Mouse (Mus musculus) liver, embryonic 15.5 days (tissue): ENCODE data around the gene Reep1. TPM values are rescaled to one million over a fixed set of nuclear protein-coding genes. Genes with fewer than 3 reads are reported as not detected.
A peak's percentile ranks its signal among the peaks of the same experiment; 100 is the strongest.
"Not testable (repeated sequence)": the region's sequence is repeated elsewhere in the genome, so short reads cannot be mapped to it uniquely, and the experiment has no call there.

Source experiments
- ATAC-seq: fragments of 200-750 bp; cut with Nextera tagmentation; 2 replicates; pipeline ENCODE4 v1.8.0; 2017; ENCODE audit warnings: moderate number of reproducible peaks, mild to moderate bottlenecking, moderate library complexity; ENCODE audit not compliant: insufficient read depth
- H3K27ac ChIP-seq: fragments of 300-500 bp; sonication (generic); replicated peaks from 2 replicates; pipeline ENCODE4 v1.5.1; 2015; ENCODE audit warnings: mild to moderate bottlenecking, inconsistent platforms
- H3K27me3 ChIP-seq: fragments of 300-500 bp; sonication (generic); 2 replicates; pipeline ENCODE4 v1.6.1; 2015; ENCODE audit warnings: mild to moderate bottlenecking, inconsistent platforms
- H3K36me3 ChIP-seq: fragments of 300-500 bp; sonication (generic); replicated peaks from 2 replicates; pipeline ENCODE4 v1.6.1; 2015; ENCODE audit warnings: moderate library complexity, mild to moderate bottlenecking, inconsistent platforms
- H3K4me1 ChIP-seq: fragments of 300-500 bp; sonication (generic); replicated peaks from 2 replicates; pipeline ENCODE4 v1.6.1; 2015; ENCODE audit warnings: inconsistent platforms
- H3K4me2 ChIP-seq: fragments of 300-500 bp; sonication (generic); 2 replicates; pipeline ENCODE4 v1.6.1; 2015; ENCODE audit warnings: moderate library complexity, mild to moderate bottlenecking, inconsistent platforms
- H3K4me3 ChIP-seq: fragments of 300-500 bp; sonication (generic); replicated peaks from 2 replicates; pipeline ENCODE4 v1.5.1; 2015; ENCODE audit warnings: mild to moderate bottlenecking, inconsistent platforms
- H3K9ac ChIP-seq: fragments of 300-500 bp; sonication (generic); 2 replicates; pipeline ENCODE4 v1.6.1; 2015; ENCODE audit warnings: moderate library complexity, mild to moderate bottlenecking, inconsistent platforms
- H3K9me3 ChIP-seq: fragments of 300-500 bp; sonication (generic); replicated peaks from 2 replicates; pipeline ENCODE4 v1.6.1; 2016; ENCODE audit warnings: inconsistent platforms
- WGBS: fragments of 180-500 bp; shearing (Covaris S2); methylation state at CpG from one replicate; pipeline ENCODE4 v1.1.7; 2015; ENCODE audit warnings: mixed read lengths; ENCODE audit not compliant: insufficient replicate concordance; 5-methylcytosine and 5-hydroxymethylcytosine counted together
- polyA plus RNA-seq: library from polyadenylated mRNA; unstranded; fragments of >200 nt; fragmentation: Nextera tagmentation; extraction: Ambion mirVana; gene quantifications from 2 replicates; pipeline ENCODE4 v1.2.1, GENCODE M21; 2015

Reep1 gene
- polyA plus RNA-seq, 1 experiment from 2014 or later, result 3.3 TPM

DNA sequence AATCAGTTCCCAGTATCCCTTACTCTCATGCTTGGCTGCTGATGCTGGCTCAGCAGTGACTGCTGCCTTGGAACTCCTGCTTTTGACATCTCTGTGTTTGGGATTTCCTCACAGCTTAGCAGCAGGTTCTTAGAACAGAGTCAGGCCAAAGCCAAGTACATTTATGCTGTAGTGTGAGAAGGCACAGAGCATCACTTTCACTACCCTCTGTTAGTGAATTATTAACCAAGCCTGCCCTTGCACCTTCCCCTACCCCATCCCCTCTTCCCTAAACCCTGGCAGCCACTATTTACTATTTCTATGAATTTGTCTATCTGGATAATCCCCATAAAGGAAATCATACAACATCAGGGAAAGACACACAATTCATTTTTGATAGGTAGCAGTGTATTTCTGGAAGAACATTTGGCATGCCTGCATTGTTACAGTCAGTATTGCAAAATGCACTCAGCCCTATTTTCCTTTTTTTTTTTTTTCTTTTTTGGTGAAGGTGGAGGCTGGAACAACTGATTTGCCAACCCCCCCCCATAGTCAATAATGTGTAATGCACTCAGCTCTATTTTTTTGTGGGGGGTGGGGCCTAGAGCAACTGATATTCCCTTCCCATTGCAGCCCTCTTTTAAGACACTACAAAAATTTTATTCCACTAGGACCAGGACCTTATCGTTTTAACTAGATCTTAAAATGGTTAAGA lies 133.4 kb downstream of the Reep1 start:
- Histone ChIP-seq H3K27ac (peak overlapping the region; percentile 34; the same call in 1 of the 2 replicates), H3K4me3 (no peak overlapping the region), H3K36me3 (peaks cover 14% of the 10 kb centered on the region), H3K9ac (no peak overlapping the region), H3K4me1 (peaks cover 27% of the 10 kb centered on the region), H3K4me2 (peak overlapping the region; percentile 18; the same call in 1 of the 2 replicates), H3K27me3 (no peaks in the 10 kb centered on the region), H3K9me3 (no peaks in the 10 kb centered on the region)
- ATAC-seq, result peak; percentile 69
- 85% methylated on average over 1 of the region's 1 CpGs for WGBS

DNA sequence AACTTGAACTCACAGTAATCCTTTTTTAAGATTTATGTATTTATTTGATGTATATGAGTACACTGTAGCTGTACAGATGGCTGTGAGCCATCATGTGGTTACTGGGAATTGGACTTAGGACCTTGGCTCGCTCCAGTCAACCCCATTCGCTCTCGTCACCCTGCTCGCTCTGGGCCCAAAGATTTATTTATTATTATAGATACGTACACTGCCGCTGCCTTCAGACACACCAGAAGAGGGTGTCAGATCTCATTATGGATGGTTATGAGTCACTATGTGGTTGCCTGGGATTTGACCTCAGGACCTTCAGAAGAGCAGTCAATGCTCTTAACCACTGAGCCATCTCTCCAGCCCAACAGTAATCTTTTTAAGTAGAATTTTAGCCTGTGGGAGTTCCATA lies 139.5 kb downstream of the Reep1 start:
- 88% methylated on average over 6 of the region's 6 CpGs for WGBS
- H3K9ac ChIP-seq, H3K27me3 ChIP-seq, ATAC-seq, H3K4me1 ChIP-seq, H3K4me3 ChIP-seq, H3K4me2 ChIP-seq, H3K9me3 ChIP-seq, H3K27ac ChIP-seq: not testable (repeated sequence)
- H3K36me3 ChIP-seq, result peaks cover 49% of the 10 kb centered on the region

Other genes starting within 250 kb of the Reep1 start
- gene Rnf103, start 213.7 kb upstream of the Reep1 start, polyA plus RNA-seq, result 7.9 and 9.0 TPM in 2 replicates
- gene Chmp3, start 163.8 kb upstream of the Reep1 start, polyA plus RNA-seq, result 28.8 and 31.0 TPM in 2 replicates
- gene Kdm3a, start 74.6 kb upstream of the Reep1 start, polyA plus RNA-seq, result 14.7 and 15.1 TPM in 2 replicates
- 51.4 and 56.5 TPM in 2 replicates for gene Mrpl35, start 119.4 kb downstream of the Reep1 start, polyA plus RNA-seq
- gene Immt, start 123.8 kb downstream of the Reep1 start, polyA plus RNA-seq, result 121 and 123 TPM in 2 replicates
- 50.9 and 52.1 TPM in 2 replicates for gene Ptcd3, start 201.2 kb downstream of the Reep1 start, polyA plus RNA-seq
- 13.0 and 13.5 TPM in 2 replicates for gene Polr1a, start 201.5 kb downstream of the Reep1 start, polyA plus RNA-seq